Mouse (Mus musculus) ES-E14 (cell line): Measurements from ENCODE around the gene Hmga1b. TPM values are rescaled to one million over a fixed set of nuclear protein-coding genes. Genes with fewer than 3 reads are reported as not detected.

ENCODE experiments used
- DNase-seq: peaks from one replicate; pipeline ENCODE4 v3.0.0-alpha.2; 2013; ENCODE audit warnings: low read depth, low spot score
- H3K27ac ChIP-seq: 2 replicates; pipeline ENCODE4 v1.5.1; 2012; ENCODE audit warnings: low read depth, mild to moderate bottlenecking, low read length, moderate library complexity, mixed read lengths; ENCODE audit not compliant: poor library complexity, insufficient read depth, severe bottlenecking
- H3K36me3 ChIP-seq: 2 replicates; pipeline ENCODE4 v1.6.1; 2012; ENCODE audit warnings: mild to moderate bottlenecking, low read length, moderate library complexity, mixed read lengths; ENCODE audit not compliant: control insufficient read depth, poor library complexity, insufficient read depth, severe bottlenecking
- H3K4me1 ChIP-seq, 2 experiments: fragments of 150-350 bp in 1 of 2; sonication (generic) in 1 of 2; 2 replicates each; pipeline ENCODE4 v1.6.1; 2012; ENCODE audit warnings: low read length in 2 of 2, mild to moderate bottlenecking in 1 of 2, mixed read lengths in 1 of 2; ENCODE audit not compliant: control insufficient read depth in 2 of 2, insufficient read depth in 2 of 2, poor library complexity in 1 of 2
- H3K4me3 ChIP-seq, 2 experiments: fragments of 150-350 bp in 1 of 2; sonication (generic) in 1 of 2; 2 replicates each; pipeline ENCODE4 v1.5.1; 2012; ENCODE audit warnings: low read length in 2 of 2, low read depth in 1 of 2, mild to moderate bottlenecking in 1 of 2, mixed read lengths in 1 of 2; ENCODE audit not compliant: insufficient read depth in 1 of 2, poor library complexity in 1 of 2, severe bottlenecking in 1 of 2
- H3K9ac ChIP-seq: 2 replicates; pipeline ENCODE4 v1.6.1; 2012; ENCODE audit warnings: low read depth, mild to moderate bottlenecking, low read length, mixed read lengths; ENCODE audit not compliant: poor library complexity, insufficient read depth, severe bottlenecking
- H3K9me3 ChIP-seq: fragments of 150-350 bp; sonication (generic); 2 replicates; pipeline ENCODE4 v1.6.1; 2012; ENCODE audit warnings: low read depth, mild to moderate bottlenecking, low read length; ENCODE audit not compliant: control insufficient read depth, insufficient read depth
- CHD2 ChIP-seq: IDR thresholded peaks from 2 replicates; pipeline ENCODE4 v1.6.1; 2014; ENCODE audit warnings: mild to moderate bottlenecking, low read depth, low read length, inconsistent platforms
- HCFC1 ChIP-seq: IDR thresholded peaks from 2 replicates; pipeline ENCODE4 v1.6.1; 2012; ENCODE audit warnings: low read length, inconsistent platforms, borderline replicate concordance; ENCODE audit not compliant: insufficient read depth
- MAFK ChIP-seq: IDR thresholded peaks from 2 replicates; pipeline ENCODE4 v1.6.1; 2014; ENCODE audit warnings: mild to moderate bottlenecking, low read depth, low read length, inconsistent platforms; ENCODE audit not compliant: insufficient read depth
- ZC3H11A ChIP-seq: IDR thresholded peaks from 2 replicates; pipeline ENCODE4 v1.6.1; 2012; ENCODE audit warnings: low read depth, mild to moderate bottlenecking, inconsistent platforms, low read length, borderline replicate concordance
- ZNF384 ChIP-seq: IDR thresholded peaks from 2 replicates; pipeline ENCODE4 v1.6.1; 2012; ENCODE audit warnings: low read depth, low read length, inconsistent platforms
- in situ Hi-C, 2 experiments: fragments of 600-800 bp; cut with MboI; formaldehyde crosslinking; loops; one replicate each; pipeline ENCODE4 v1.15.1; 2025; ENCODE audit warnings: low sequenced_read_pairs in 2 of 2, inconsistent platforms in 1 of 2; ENCODE audit not compliant: unreplicated experiment in 2 of 2
- total RNA-seq: library from RNA; depleted of rRNA; stranded (reverse); fragments of 300-350 nt; gene quantifications from 2 replicates; pipeline ENCODE4 v1.2.3, GENCODE M21; 2012; rRNA removed

Gene Hmga1b
- total RNA-seq, 1 experiment, result 244 TPM

GRCm38 (mm10) chr11:120805375-120806298 lies 43.0 kb downstream of the Hmga1b start:
- no peak overlapping the region for H3K27ac ChIP-seq
- DNase-seq, result no peak
- TF ChIP-seq ZNF384 (no peak), CHD2 (0 out of 2 replicates have a peak, but pooled peaks have one; percentile 32), HCFC1 (no peak), ZC3H11A (no peak)
- no peaks in the 10 kb centered on the region for H3K9me3 ChIP-seq
- no peak overlapping the region for H3K9ac ChIP-seq
- no peak overlapping the region for H3K4me3 ChIP-seq
- in situ Hi-C loops, result no loop called here
- peaks cover 46% of the 10 kb centered on the region for H3K36me3 ChIP-seq
- peaks cover 4 to 11% of the 10 kb centered on the region in 2 experiments; a peak in 3 of 4 replicates for H3K4me1 ChIP-seq

GRCm38 (mm10) chr11:120808010-120808409 lies 45.4 kb downstream of the Hmga1b start:
- in situ Hi-C loops, result no loop called here
- Histone ChIP-seq H3K36me3 (peaks cover 70% of the 10 kb centered on the region), H3K27ac (no peak overlapping the region), H3K4me3 (no peak overlapping the region), H3K9ac (no peak overlapping the region), H3K4me1 (peaks cover 4 to 9% of the 10 kb centered on the region in 2 experiments; a peak in 3 of 4 replicates), H3K9me3 (no peaks in the 10 kb centered on the region)
- DNase-seq, result no peak
- TF ChIP-seq ZC3H11A, result no peak
- TF ChIP-seq MAFK, result no peak
- no peak for TF ChIP-seq HCFC1
- TF ChIP-seq CHD2, result no peak
- TF ChIP-seq ZNF384, result no peak

- H3K4me3 ChIP-seq, result no peak overlapping the region
Observed at GRCm38 (mm10) chr11:120812068-120812467, 49.5 kb downstream of the Hmga1b start.

More at GRCm38 (mm10) chr11:120812068-120812467, 49.5 kb downstream of the Hmga1b start:
- H3K36me3 ChIP-seq, result peaks cover 100% of the 10 kb centered on the region
- no peaks in the 10 kb centered on the region for H3K9me3 ChIP-seq
- no peak overlapping the region for H3K9ac ChIP-seq
- peaks cover 0 to 5% of the 10 kb centered on the region in 2 experiments; a peak in 1 of 4 replicates for H3K4me1 ChIP-seq
- DNase-seq, result no peak
- TF ChIP-seq CHD2, result no peak
- no peak for TF ChIP-seq HCFC1
- TF ChIP-seq ZC3H11A, result no peak
- TF ChIP-seq ZNF384, result no peak
- H3K27ac ChIP-seq, result no peak overlapping the region
- in situ Hi-C loops, result no loop called here

Other genes starting within 250 kb of the Hmga1b start
- gene Gcgr, start 232.1 kb upstream of the Hmga1b start, total RNA-seq, result 0.40 and 0.53 TPM in 2 replicates
- gene Mcrip1, start 213.1 kb upstream of the Hmga1b start, total RNA-seq, result 18.9 and 20.2 TPM in 2 replicates
- not detected in 2 replicates for gene Ppp1r27, start 211.7 kb upstream of the Hmga1b start, total RNA-seq
- 904 and 977 TPM in 2 replicates for gene P4hb, start 189.5 kb upstream of the Hmga1b start, total RNA-seq
- 161 and 253 TPM in 2 replicates for gene Arhgdia, start 181.2 kb upstream of the Hmga1b start, total RNA-seq
- gene Alyref, start 164.4 kb upstream of the Hmga1b start, total RNA-seq, result 300 and 397 TPM in 2 replicates
- gene Anapc11, start 164.4 kb upstream of the Hmga1b start, total RNA-seq, result 87.4 and 98.4 TPM in 2 replicates
- gene Npb, start 154.3 kb upstream of the Hmga1b start, total RNA-seq, result 0.69 and 0.94 TPM in 2 replicates
- 88.6 and 188 TPM in 2 replicates for gene Pcyt2, start 144.9 kb upstream of the Hmga1b start, total RNA-seq
- gene Sirt7, start 137.6 kb upstream of the Hmga1b start, total RNA-seq, result 29.4 and 33.2 TPM in 2 replicates
- gene Mafg, start 129.2 kb upstream of the Hmga1b start, total RNA-seq, result 42.6 and 48.4 TPM in 2 replicates
- gene Pycr1, start 119.0 kb upstream of the Hmga1b start, total RNA-seq, result 19.0 and 19.6 TPM in 2 replicates
- 0.63 TPM in 1 of 2 replicates, not detected in the other for gene Myadml2, start 114.6 kb upstream of the Hmga1b start, total RNA-seq
- 47.8 and 196 TPM in 2 replicates for gene Notum, start 101.6 kb upstream of the Hmga1b start, total RNA-seq
- 85.2 and 144 TPM in 2 replicates for gene Aspscr1, start 89.8 kb upstream of the Hmga1b start, total RNA-seq
- 53.9 TPM in 2 replicates for gene Cenpx, start 49.1 kb upstream of the Hmga1b start, total RNA-seq
- 30.3 and 65.0 TPM in 2 replicates for gene Lrrc45, start 48.9 kb upstream of the Hmga1b start, total RNA-seq
- 20.1 and 34.3 TPM in 2 replicates for gene Rac3, start 41.3 kb upstream of the Hmga1b start, total RNA-seq
- 43.6 and 66.6 TPM in 2 replicates for gene Dcxr, start 35.5 kb upstream of the Hmga1b start, total RNA-seq
- gene Cbr2, start 30.7 kb upstream of the Hmga1b start, total RNA-seq, result not detected in 2 replicates
- 18.8 and 28.6 TPM in 2 replicates for gene Rfng, start 21.4 kb downstream of the Hmga1b start, total RNA-seq
- 289 and 378 TPM in 2 replicates for gene Gps1, start 21.5 kb downstream of the Hmga1b start, total RNA-seq
- 101 and 124 TPM in 2 replicates for gene Dus1l, start 33.6 kb downstream of the Hmga1b start, total RNA-seq
- gene Fasn, start 61.8 kb downstream of the Hmga1b start, total RNA-seq, result 210 and 251 TPM in 2 replicates
- gene Ccdc57, start 170.1 kb downstream of the Hmga1b start, total RNA-seq, result 1.8 and 3.0 TPM in 2 replicates
- 261 and 568 TPM in 2 replicates for gene Slc16a3, start 185.7 kb downstream of the Hmga1b start, total RNA-seq
- 50.8 and 60.7 TPM in 2 replicates for gene Csnk1d, start 228.5 kb downstream of the Hmga1b start, total RNA-seq